Mouse (Mus musculus) olfactory bulb, adult 2 months (tissue): ENCODE results near the gene P3h2.

Experiments used
- CTCF ChIP-seq: fragments of 200-500 bp; IDR thresholded peaks from 2 replicates; pipeline ENCODE4 v1.5.1; 2012; ENCODE audit warnings: low read depth, mild to moderate bottlenecking, low read length, moderate library complexity; ENCODE audit not compliant: insufficient read depth
- POLR2A ChIP-seq: fragments of 200-500 bp; IDR thresholded peaks from 2 replicates; pipeline ENCODE4 v1.6.1; 2012; ENCODE audit warnings: mild to moderate bottlenecking, low read depth, low read length, moderate library complexity; ENCODE audit not compliant: insufficient read depth

DNA sequence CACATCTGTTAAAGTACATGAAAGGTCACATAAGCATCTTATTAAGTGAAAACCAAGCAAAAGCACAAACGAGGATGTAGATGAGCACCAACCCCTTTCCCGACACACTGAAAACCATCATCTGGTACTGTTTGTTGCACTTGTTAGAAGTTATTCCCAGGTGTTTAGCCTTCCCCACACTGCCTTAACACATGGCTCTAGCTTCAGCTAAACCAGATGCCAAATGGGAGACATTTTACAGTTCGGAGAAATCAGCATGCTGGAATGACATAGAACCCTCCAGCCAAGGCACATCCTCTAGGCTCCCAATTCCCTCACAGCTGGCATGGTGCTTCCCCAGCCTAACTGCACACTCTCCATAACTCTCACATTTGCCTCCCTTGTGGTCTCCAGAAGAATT, 66.3 kb downstream of the P3h2 start:
- no peak for TF ChIP-seq POLR2A
- no peak for TF ChIP-seq CTCF
